Mouse (Mus musculus) lung, postnatal 4 days (tissue): ENCODE data around the gene Btbd35f16.
"Not testable (repeated sequence)": the region's sequence is repeated elsewhere in the genome, so short reads cannot be mapped to it uniquely, and the experiment has no call there.

Experiments
- DNase-seq, 2 experiments: peaks; one replicate each; pipeline ENCODE4 v3.0.0; 2021

Btbd35f16 gene

DNA sequence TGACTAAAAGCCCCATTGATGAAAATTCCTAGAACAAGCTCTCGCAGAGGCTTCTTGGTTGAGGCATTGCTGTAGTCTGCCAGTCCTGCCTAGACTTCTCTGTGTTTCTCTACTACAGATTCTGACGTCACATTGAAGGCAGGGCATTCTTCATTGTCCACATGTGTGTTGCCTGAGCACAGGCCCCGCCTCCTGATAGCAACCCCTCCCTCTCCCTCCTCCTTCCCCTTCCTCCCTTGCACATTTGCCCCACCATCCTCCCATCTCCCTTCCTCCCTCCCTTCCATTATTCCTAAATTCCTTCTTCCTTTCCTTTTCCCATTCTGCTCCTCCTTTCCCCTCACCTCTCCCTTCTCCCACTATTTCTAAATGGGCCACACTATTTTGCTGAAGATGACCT lies at the start of gene Btbd35f16:
Gene Btbd35f16 (minus strand): TSS at position 101 of the 400 bp plus-strand sequence.
- not testable (repeated sequence) for DNase-seq
